Mouse (Mus musculus) stomach, embryonic 16.5 days (tissue): ENCODE results near the gene Adamts15. TPM values are rescaled to one million over a fixed set of nuclear protein-coding genes. Genes with fewer than 3 reads are reported as not detected.

ENCODE experiments used
- ATAC-seq: fragments of 200-750 bp; cut with Nextera tagmentation; 2 replicates; pipeline ENCODE4 v1.8.0; 2017; ENCODE audit warnings: moderate number of reproducible peaks, moderate TSS enrichment; ENCODE audit not compliant: insufficient read depth, low FRiP score
- H3K27ac ChIP-seq: fragments of 300-500 bp; sonication (generic); 2 replicates; pipeline ENCODE4 v1.5.1; 2014; ENCODE audit warnings: low read length
- H3K27me3 ChIP-seq: fragments of 300-500 bp; sonication (generic); 2 replicates; pipeline ENCODE4 v1.6.1; 2014; ENCODE audit warnings: low read length, control low read depth, mixed read lengths; ENCODE audit not compliant: control insufficient read depth, insufficient read depth
- H3K36me3 ChIP-seq: fragments of 300-500 bp; sonication (generic); 2 replicates; pipeline ENCODE4 v1.6.1; 2014; ENCODE audit warnings: low read length; ENCODE audit not compliant: control insufficient read depth, insufficient read depth
- H3K4me1 ChIP-seq: fragments of 300-500 bp; sonication (generic); 2 replicates; pipeline ENCODE4 v1.6.1; 2014; ENCODE audit warnings: low read length, control low read depth, mixed read lengths; ENCODE audit not compliant: control insufficient read depth, insufficient read depth
- H3K4me2 ChIP-seq: fragments of 300-500 bp; sonication (generic); 2 replicates; pipeline ENCODE4 v1.6.1; 2014; ENCODE audit warnings: low read depth, low read length, mixed read lengths
- H3K4me3 ChIP-seq: fragments of 300-500 bp; sonication (generic); replicated peaks from 2 replicates; pipeline ENCODE4 v1.5.1; 2014; ENCODE audit warnings: mild to moderate bottlenecking, low read length
- H3K9ac ChIP-seq: fragments of 300-500 bp; sonication (generic); 2 replicates; pipeline ENCODE4 v1.6.1; 2014; ENCODE audit warnings: low read length
- H3K9me3 ChIP-seq: fragments of 300-500 bp; sonication (generic); replicated peaks from 2 replicates; pipeline ENCODE4 v1.6.1; 2016; ENCODE audit warnings: low read length, control low read depth; ENCODE audit not compliant: control insufficient read depth
- WGBS: fragments of 180-500 bp; shearing (Covaris S2); extraction: QIAGEN DNeasy Blood & Tissue Kit; methylation state at CpG from one replicate; pipeline ENCODE4 v1.1.7; 2014; 5-methylcytosine and 5-hydroxymethylcytosine counted together
- polyA plus RNA-seq: library from polyadenylated mRNA; unstranded; fragments of >200 nt; fragmentation: Nextera tagmentation; extraction: Ambion mirVana; gene quantifications from 2 replicates; pipeline ENCODE4 v1.2.1, GENCODE M21; 2015

Adamts15 gene
- polyA plus RNA-seq, 1 experiment from 2014 or later, result 10.2 TPM

DNA sequence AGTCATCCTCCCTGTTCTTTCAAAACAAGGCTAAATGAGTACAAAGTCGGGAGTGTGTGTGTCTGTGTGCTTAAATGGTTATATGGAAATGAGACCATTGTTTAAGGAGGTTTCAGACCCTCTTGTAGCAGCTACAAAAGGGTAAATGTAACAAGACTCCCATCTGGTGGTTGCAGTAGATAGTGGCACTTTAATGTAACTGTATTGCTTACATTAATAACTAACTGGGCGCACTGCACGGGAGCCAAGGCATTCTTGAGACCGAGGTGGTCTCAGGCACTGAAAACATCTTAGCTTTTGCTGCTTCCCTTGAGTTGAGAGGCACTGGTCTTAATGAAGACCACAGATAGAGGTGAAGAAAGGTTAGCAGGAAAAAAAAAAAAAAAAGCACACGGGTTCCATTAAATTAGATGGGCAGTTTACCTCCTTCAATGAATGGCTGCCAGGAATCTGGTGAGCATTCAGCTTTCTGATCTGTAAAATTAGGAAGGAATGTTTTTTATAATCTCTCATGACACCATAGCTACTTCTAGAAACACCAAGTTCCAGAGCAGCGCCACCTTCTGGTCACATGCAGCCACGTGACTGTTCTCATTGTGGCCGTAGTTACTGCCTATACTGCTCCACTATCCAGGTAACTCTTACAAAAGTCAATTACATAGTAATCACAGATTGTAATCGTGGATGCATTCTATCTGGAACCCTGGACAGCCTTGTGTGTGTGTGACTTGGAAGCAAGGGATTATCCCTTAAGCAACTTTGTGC lies 14.6 kb upstream of the Adamts15 start:
- H3K36me3 ChIP-seq, result no peaks in the 10 kb centered on the region
- no peak overlapping the region for H3K27ac ChIP-seq
- no peak overlapping the region for H3K9ac ChIP-seq
- H3K4me3 ChIP-seq, result no peak overlapping the region
- peak overlapping the region; percentile 29 for H3K4me2 ChIP-seq
- WGBS, result 30% methylated on average over 9 of the region's 9 CpGs
- peaks cover 17% of the 10 kb centered on the region for H3K27me3 ChIP-seq
- ATAC-seq, result peak; percentile 66; the same call in 1 of the 2 replicates
- no peaks in the 10 kb centered on the region for H3K4me1 ChIP-seq
- no peaks in the 10 kb centered on the region for H3K9me3 ChIP-seq

DNA sequence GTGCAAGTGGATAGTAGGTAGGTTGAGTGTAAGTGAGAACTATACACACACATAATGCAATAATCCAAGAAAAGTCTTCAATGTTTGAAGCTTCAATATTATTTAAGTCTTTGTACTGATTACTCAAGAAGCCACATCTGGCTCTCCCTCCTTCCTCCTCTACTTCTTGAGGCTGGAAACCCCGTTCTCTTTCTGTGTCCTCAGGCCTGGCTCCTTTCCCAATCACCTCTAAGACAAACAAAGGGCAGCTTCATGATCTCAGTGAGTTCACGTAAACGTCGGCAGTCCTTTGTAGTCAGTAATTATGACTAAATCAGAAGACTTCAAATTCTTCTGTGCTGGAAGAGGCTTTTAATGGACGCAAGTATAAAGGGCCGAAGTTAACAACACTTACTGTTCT lies 12.6 kb upstream of the Adamts15 start:
- Histone ChIP-seq H3K27me3 (0 out of 2 replicates have a peak, but pooled peaks cover 6% of the 10 kb centered on the region), H3K36me3 (no peaks in the 10 kb centered on the region), H3K4me1 (no peaks in the 10 kb centered on the region), H3K4me3 (no peak overlapping the region), H3K4me2 (no peak overlapping the region), H3K9ac (no peak overlapping the region), H3K27ac (no peak overlapping the region), H3K9me3 (no peaks in the 10 kb centered on the region)
- ATAC-seq, result no peak
- 39% methylated on average over 6 of the region's 6 CpGs for WGBS

DNA sequence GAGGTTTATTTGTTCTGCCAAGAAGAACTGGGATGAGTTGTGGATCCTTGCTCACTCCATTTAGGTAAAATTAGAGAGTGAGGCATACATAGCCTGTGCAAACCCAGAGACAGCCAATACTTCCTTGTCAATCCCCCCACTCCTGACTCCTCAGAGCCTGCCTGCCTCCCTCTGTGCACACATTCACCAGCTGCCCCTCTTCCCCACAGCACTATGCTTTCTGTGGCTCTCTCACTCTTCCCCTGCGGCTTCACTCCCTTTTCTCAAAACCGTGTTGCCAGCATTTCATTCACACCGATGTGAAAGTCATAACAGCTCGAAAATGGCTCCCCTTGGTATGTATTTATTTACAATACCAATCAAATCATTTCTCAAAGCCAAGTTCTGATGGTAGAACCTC lies 10.1 kb upstream of the Adamts15 start:
- Histone ChIP-seq H3K36me3 (no peaks in the 10 kb centered on the region), H3K4me1 (no peaks in the 10 kb centered on the region), H3K27me3 (no peaks in the 10 kb centered on the region), H3K4me3 (no peak overlapping the region), H3K4me2 (no peak overlapping the region), H3K27ac (no peak overlapping the region), H3K9ac (no peak overlapping the region), H3K9me3 (no peaks in the 10 kb centered on the region)
- 64% methylated on average over 4 of the region's 4 CpGs for WGBS
- ATAC-seq, result no peak

DNA sequence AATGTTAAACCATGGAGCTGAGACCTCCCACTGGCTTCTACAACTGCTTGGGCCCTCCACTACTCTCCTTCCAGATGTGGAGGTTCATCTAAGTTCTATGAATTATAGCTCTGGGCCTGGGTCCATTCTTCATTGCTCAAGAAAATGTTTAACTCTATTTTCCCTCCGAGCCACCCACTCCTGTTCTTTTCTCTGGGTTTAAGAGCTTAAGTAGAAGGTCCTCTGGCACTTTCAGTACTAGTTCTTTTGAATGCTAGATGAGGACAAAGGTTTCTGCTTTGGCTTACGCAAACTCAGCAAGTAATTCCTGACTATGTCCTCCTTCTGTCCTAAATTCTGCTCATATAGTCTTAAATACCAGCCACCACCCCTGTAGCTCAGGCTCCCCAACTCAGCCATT lies 6.5 kb upstream of the Adamts15 start:
- Histone ChIP-seq H3K9me3 (no peaks in the 10 kb centered on the region), H3K9ac (no peak overlapping the region), H3K4me3 (no peak overlapping the region), H3K27me3 (no peaks in the 10 kb centered on the region), H3K4me2 (no peak overlapping the region), H3K27ac (no peak overlapping the region), H3K4me1 (no peaks in the 10 kb centered on the region), H3K36me3 (no peaks in the 10 kb centered on the region)
- WGBS, result 88% methylated on average over 2 of the region's 2 CpGs
- no peak for ATAC-seq

DNA sequence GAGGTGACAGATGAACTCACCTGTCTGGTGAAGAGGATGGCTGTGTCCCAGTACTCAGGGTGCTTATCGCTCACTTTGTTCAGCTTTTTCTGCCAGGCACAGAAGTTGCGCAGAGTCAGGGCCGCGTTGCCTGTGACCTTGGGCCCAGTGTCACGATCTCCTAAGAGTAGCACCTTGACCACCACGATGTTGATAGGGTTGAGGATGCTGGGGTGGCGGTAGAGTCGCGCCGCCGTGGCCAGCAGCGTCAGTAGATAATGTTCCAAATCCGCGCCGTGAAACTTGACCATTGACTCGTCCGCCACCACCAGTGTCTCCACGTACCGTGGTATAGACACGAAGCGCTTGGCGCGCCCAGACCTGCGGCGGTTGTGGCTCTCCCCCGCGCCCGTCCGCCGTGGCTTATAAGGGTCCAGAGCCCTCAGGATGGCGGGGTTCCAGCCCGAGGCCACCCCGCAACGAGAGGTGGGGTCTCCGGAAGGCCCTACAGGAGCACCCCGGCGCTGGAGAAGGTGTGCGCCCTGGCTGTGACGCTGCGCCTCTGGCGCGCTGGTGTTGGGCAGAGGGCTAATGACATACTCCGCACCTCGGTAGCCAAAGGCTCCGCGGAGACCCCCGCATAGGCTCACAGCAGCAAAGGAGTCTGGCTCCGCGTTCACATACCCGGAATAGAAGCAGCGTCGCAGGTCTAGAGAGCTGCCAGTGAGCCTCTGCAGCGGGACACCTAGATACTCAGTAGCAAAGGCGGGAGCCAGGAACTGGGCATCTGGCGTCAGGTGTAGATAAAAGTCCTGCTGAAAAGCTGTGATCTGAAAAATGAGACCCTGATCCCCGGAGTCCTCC lies 770 bp downstream of the Adamts15 start:
- Histone ChIP-seq H3K4me1 (peaks cover 3% of the 10 kb centered on the region), H3K27me3 (peaks cover 8% of the 10 kb centered on the region), H3K36me3 (no peaks in the 10 kb centered on the region), H3K4me3 (peak overlapping the region; percentile 62), H3K27ac (no peak overlapping the region), H3K9me3 (no peaks in the 10 kb centered on the region), H3K9ac (peak overlapping the region; percentile 69), H3K4me2 (peak overlapping the region; percentile 92)
- WGBS, result 4% methylated on average over 56 of the region's 56 CpGs
- peak; percentile 0; the same call in 1 of the 2 replicates for ATAC-seq

DNA sequence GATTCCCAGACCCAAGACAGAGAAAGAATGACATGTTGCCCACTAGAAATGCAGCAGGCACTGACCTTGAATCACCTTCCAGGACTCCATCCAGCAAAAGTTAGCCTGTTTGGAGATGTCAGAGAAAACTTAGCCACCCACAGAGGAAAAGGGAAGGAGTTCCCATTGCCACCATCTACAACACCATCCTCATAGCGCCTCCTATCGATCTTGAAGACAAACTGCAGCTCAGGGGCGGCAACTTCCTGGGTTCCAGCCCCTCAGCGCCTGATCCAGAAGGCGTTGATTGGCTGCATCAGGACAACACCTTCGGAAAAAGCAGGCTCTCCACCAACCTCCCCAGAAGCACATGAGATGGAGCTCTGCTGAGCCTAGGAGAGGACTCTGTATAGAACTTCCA lies 1.5 kb downstream of the Adamts15 start:
- Histone ChIP-seq H3K4me1 (peaks cover 3% of the 10 kb centered on the region), H3K36me3 (no peaks in the 10 kb centered on the region), H3K9me3 (no peaks in the 10 kb centered on the region), H3K4me2 (peak overlapping the region; percentile 92), H3K9ac (no peak overlapping the region), H3K27me3 (peaks cover 8% of the 10 kb centered on the region), H3K27ac (no peak overlapping the region), H3K4me3 (peak overlapping the region; percentile 62)
- no peak for ATAC-seq
- WGBS, result 35% methylated on average over 6 of the region's 6 CpGs

DNA sequence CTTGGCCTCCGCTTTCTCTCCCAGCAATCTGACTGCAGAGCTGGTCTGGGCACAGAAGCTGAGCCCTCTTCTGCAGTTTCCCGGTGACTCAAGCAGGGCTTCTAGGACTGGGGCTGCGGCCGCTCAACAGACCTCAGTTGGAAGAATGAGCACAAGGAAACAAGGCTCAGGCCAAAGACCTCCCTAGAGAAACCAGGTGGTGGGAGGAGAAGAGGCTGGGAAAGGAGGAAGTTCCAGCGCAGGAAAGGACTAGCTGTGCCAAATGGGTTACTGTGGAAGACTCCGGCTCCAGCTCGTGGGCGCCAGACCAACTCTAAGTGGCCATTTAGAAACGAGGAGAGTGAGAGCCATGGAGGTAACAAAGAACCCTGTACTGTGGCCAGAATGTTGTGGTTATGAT lies 2.6 kb downstream of the Adamts15 start:
- ATAC-seq, result no peak
- WGBS, result 65% methylated on average over 9 of the region's 9 CpGs

DNA sequence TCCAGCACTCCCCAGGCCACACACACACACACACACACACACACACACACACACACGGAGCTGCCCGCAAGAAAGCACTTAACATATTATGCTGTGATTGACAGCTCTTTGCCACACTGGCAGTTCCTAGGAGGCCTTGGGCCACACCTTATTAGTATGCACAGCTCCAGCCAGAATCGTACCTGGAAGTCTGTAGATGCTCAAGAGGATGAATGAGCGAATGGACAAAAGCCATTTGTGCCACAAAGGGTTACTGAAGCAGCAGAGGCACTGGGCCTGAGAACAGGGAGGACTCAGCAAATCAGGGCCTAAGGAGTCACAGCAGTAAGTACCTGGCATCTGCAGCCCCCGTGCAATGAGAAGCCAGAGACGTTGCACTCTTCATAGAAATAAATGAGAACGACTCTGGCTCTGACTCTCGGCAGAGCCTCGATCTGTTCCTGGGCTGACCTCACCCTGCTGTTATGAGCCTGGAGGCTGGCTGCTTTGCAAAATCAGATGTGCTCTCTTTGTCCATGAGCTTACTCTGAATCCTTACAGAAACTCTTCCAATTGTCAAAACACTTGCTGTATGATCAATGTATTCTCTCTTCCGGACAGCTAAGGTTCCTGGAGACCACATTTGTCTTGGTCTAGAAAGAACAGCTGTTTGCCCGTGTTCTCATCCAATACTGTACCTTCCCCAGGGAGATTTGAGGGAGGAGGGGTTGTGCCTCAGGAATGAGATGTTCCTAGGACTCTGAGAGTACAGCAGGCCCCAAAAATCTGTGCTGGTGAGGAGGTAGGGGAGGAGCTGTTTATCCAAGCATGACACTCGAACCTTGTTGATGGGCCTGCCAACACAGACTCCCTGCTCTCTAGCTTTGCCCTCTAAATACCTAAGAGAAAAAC lies 3.5 kb downstream of the Adamts15 start:
- ATAC-seq, result peak; percentile 37; the same call in 1 of the 2 replicates
- WGBS, result 33% methylated on average over 12 of the region's 12 CpGs
- H3K36me3 ChIP-seq, result no peaks in the 10 kb centered on the region
- H3K27ac ChIP-seq, result peak overlapping the region; percentile 58
- peak overlapping the region; percentile 21; the same call in 1 of the 2 replicates for H3K4me3 ChIP-seq
- no peaks in the 10 kb centered on the region for H3K9me3 ChIP-seq
- H3K4me1 ChIP-seq, result peaks cover 3% of the 10 kb centered on the region
- peak overlapping the region; percentile 92 for H3K4me2 ChIP-seq
- 0 out of 2 replicates have a peak overlapping the region, but pooled peaks have one; percentile 22 for H3K9ac ChIP-seq
- peaks cover 8% of the 10 kb centered on the region for H3K27me3 ChIP-seq

More for the DNA sequence above, 2.6 kb downstream of the Adamts15 start:
- peaks cover 8% of the 10 kb centered on the region for H3K27me3 ChIP-seq
- peak overlapping the region; percentile 15 for H3K4me3 ChIP-seq
- no peaks in the 10 kb centered on the region for H3K36me3 ChIP-seq
- no peaks in the 10 kb centered on the region for H3K9me3 ChIP-seq
- H3K9ac ChIP-seq, result 0 out of 2 replicates have a peak overlapping the region, but pooled peaks have one; percentile 22
- H3K27ac ChIP-seq, result peak overlapping the region; percentile 46
- H3K4me1 ChIP-seq, result peaks cover 3% of the 10 kb centered on the region
- peak overlapping the region; percentile 92 for H3K4me2 ChIP-seq
